In the genomic region with DNA sequence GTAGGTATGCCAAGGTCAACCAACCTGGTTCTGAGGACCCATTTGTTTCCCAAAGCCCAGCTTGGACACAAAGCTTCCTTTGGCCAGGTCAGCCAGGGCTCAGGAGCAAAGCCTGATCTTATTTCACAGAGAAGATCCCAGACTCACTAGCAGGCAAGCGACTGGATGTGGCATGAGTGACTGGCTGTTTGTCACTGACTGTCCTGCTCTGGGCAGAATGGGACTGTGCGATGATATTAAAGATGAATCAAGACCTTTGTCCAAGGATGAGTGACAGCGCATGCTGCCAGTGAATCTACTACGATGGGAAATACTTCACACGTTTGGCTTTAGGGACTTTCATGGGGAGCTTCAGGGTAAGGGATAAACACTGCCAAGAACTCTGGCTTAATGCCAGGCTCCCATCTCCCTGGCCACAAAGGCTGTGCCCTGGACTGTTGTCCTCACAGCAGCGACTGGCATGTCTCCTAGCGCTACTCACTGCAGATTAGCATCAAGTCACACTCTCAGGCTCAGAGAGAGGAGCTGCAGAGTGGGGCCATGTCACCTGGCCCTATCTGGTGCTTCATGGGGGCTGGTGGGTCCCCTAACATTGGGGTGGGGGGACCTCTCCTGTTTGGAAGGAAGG, we compare ENCODE assay signal across 10 mouse cellular contexts.
A peak's percentile ranks its signal among the peaks of the same experiment; 100 is the strongest.
DNase-seq lines count a peak whose midpoint lies in the region; ATAC-seq lines count a peak whose summit lies in the region.
"Had no signal": no experiment of that assay in that cellular context is flagged by ENCODE, and none has a peak within 500 bp of the region (broad histone marks: within the 10 kb centered on the region; RNA-seq: fewer than 3 reads in every experiment).

No protein-coding gene starts in this region.

- WGBS in forebrain, embryonic 14.5 days, result 66% methylated on average over 7 of the region's 7 CpGs
- 57% methylated on average over 7 of the region's 7 CpGs for WGBS in forebrain, embryonic 15.5 days
- WGBS in hindbrain, embryonic 15.5 days, result 49% methylated on average over 7 of the region's 7 CpGs
- 83% methylated on average over 7 of the region's 7 CpGs for WGBS in liver, embryonic 11.5 days

- DNase-seq in forebrain, embryonic 14.5 days (ENCODE audit: low spot score), result peak; percentile 22
- DNase-seq in left cerebral cortex, postnatal 4 days, result peak; percentile 87
- DNase-seq in left cerebral cortex, adult 9 months (ENCODE audit: low spot score in 2 of 2), result no peak
- DNase-seq in cerebellum, adult 18-20 months, result peak; percentile 72 to 77
- no peak for DNase-seq in spleen, adult 12 weeks (ENCODE audit: low spot score)
- DNase-seq in liver, embryonic 11.5 days (ENCODE audit: low spot score), result no peak
- DNase-seq: adrenal gland, postnatal 14 days had no signal

- no peak overlapping the region for H3K9ac ChIP-seq in forebrain, embryonic 14.5 days (ENCODE audit: low read length)
- no peak overlapping the region for H3K9ac ChIP-seq in forebrain, embryonic 15.5 days (replicated peaks)
- H3K9ac ChIP-seq in hindbrain, embryonic 15.5 days, result no peak overlapping the region
- no peak overlapping the region for H3K9ac ChIP-seq in liver, embryonic 11.5 days (ENCODE audit: low read depth, low read length)
- H3K9ac ChIP-seq: midbrain, embryonic 12.5 days had no signal

- intact Hi-C loops in left cerebral cortex, postnatal 4 days (cut with DNase I), result no loop called here

- no peaks in the 10 kb centered on the region for H3K4me1 ChIP-seq in forebrain, embryonic 14.5 days (ENCODE audit: control insufficient read depth, insufficient read depth, low read length)
- no peaks in the 10 kb centered on the region for H3K4me1 ChIP-seq in forebrain, embryonic 15.5 days
- peaks cover 10% of the 10 kb centered on the region; the same call in 1 of the 2 replicates for H3K4me1 ChIP-seq in hindbrain, embryonic 15.5 days (replicated peaks)
- H3K4me1 ChIP-seq in liver, embryonic 11.5 days (replicated peaks; ENCODE audit: control insufficient read depth, insufficient read depth, low read length), result 0 out of 2 replicates have a peak, but pooled peaks cover 4% of the 10 kb centered on the region

- no peaks in the 10 kb centered on the region for H3K36me3 ChIP-seq in forebrain, embryonic 14.5 days (ENCODE audit: control insufficient read depth, insufficient read depth, low read length)
- no peaks in the 10 kb centered on the region for H3K36me3 ChIP-seq in forebrain, embryonic 15.5 days
- H3K36me3 ChIP-seq in hindbrain, embryonic 15.5 days, result no peaks in the 10 kb centered on the region
- no peaks in the 10 kb centered on the region for H3K36me3 ChIP-seq in liver, embryonic 11.5 days (ENCODE audit: control insufficient read depth, insufficient read depth, low read length)
- H3K36me3 ChIP-seq: midbrain, embryonic 12.5 days had no signal

- no peak overlapping the region for H3K27ac ChIP-seq in forebrain, embryonic 14.5 days (ENCODE audit: low read depth, low read length)
- no peak overlapping the region for H3K27ac ChIP-seq in forebrain, embryonic 15.5 days (replicated peaks)
- H3K27ac ChIP-seq in hindbrain, embryonic 15.5 days (replicated peaks), result no peak overlapping the region
- H3K27ac ChIP-seq in liver, embryonic 11.5 days (ENCODE audit: low read depth, low read length), result no peak overlapping the region
- H3K27ac ChIP-seq: midbrain, embryonic 12.5 days had no signal

- no peaks in the 10 kb centered on the region for H3K9me3 ChIP-seq in forebrain, embryonic 14.5 days (replicated peaks; ENCODE audit: control insufficient read depth, low read length)
- H3K9me3 ChIP-seq in forebrain, embryonic 15.5 days, result no peaks in the 10 kb centered on the region
- no peaks in the 10 kb centered on the region for H3K9me3 ChIP-seq in hindbrain, embryonic 15.5 days
- no peaks in the 10 kb centered on the region for H3K9me3 ChIP-seq in liver, embryonic 11.5 days (ENCODE audit: control insufficient read depth, low read length)
- H3K9me3 ChIP-seq: midbrain, embryonic 12.5 days had no signal

- H3K27me3 ChIP-seq in forebrain, embryonic 14.5 days (replicated peaks; ENCODE audit: control insufficient read depth, insufficient read depth, low read length), result no peaks in the 10 kb centered on the region
- no peaks in the 10 kb centered on the region for H3K27me3 ChIP-seq in forebrain, embryonic 15.5 days
- H3K27me3 ChIP-seq in hindbrain, embryonic 15.5 days, result no peaks in the 10 kb centered on the region
- H3K27me3 ChIP-seq in liver, embryonic 11.5 days (replicated peaks; ENCODE audit: control insufficient read depth, insufficient read depth, low read length), result no peaks in the 10 kb centered on the region
- H3K27me3 ChIP-seq: midbrain, embryonic 12.5 days had no signal

- no peak overlapping the region for H3K4me3 ChIP-seq in forebrain, embryonic 14.5 days (ENCODE audit: low read depth, low read length)
- H3K4me3 ChIP-seq in forebrain, embryonic 15.5 days, result no peak overlapping the region
- no peak overlapping the region for H3K4me3 ChIP-seq in hindbrain, embryonic 15.5 days
- no peak overlapping the region for H3K4me3 ChIP-seq in liver, embryonic 11.5 days (ENCODE audit: low read depth, low read length)
- H3K4me3 ChIP-seq: midbrain, embryonic 12.5 days had no signal

- no peak overlapping the region for H3K4me2 ChIP-seq in forebrain, embryonic 14.5 days (ENCODE audit: low read length)
- no peak overlapping the region for H3K4me2 ChIP-seq in forebrain, embryonic 15.5 days (replicated peaks)
- no peak overlapping the region for H3K4me2 ChIP-seq in hindbrain, embryonic 15.5 days
- H3K4me2 ChIP-seq in liver, embryonic 11.5 days, result no peak overlapping the region
- H3K4me2 ChIP-seq: midbrain, embryonic 12.5 days had no signal

- ATAC-seq in forebrain, embryonic 14.5 days, result no peak
- ATAC-seq in forebrain, embryonic 15.5 days (replicated peaks), result no peak
- peak; percentile 78; the same call in 1 of the 2 replicates for ATAC-seq in hindbrain, embryonic 15.5 days (ENCODE audit: low FRiP score, low read depth)
- ATAC-seq in liver, embryonic 11.5 days (replicated peaks; ENCODE audit: low FRiP score), result no peak

Comparison
In these comparisons a context has a peak if more than half of its experiments do, and no peak if none do; other contexts are left out.
1. DNase-seq: peak in forebrain, embryonic 14.5 days (single experiment), left cerebral cortex, postnatal 4 days (single experiment) and cerebellum, adult 18-20 months (2 of 2); none in left cerebral cortex, adult 9 months (0 of 2), spleen, adult 12 weeks (single experiment) and liver, embryonic 11.5 days (single experiment).